Mouse (Mus musculus) lung, embryonic 16.5 days (tissue): ENCODE measurements around the gene Inha. TPM values are rescaled to one million over a fixed set of nuclear protein-coding genes. Genes with fewer than 3 reads are reported as not detected.
A peak's percentile ranks its signal among the peaks of the same experiment; 100 is the strongest.

ENCODE experiments used
- ATAC-seq: fragments of 200-750 bp; cut with Nextera tagmentation; 2 replicates; pipeline ENCODE4 v1.8.0; 2017; ENCODE audit warnings: low read depth, mild to moderate bottlenecking, moderate library complexity
- H3K27ac ChIP-seq: fragments of 300-500 bp; sonication (generic); 2 replicates; pipeline ENCODE4 v1.5.1; 2014; ENCODE audit warnings: mild to moderate bottlenecking, control low read depth, low read length
- H3K27me3 ChIP-seq: fragments of 300-500 bp; sonication (generic); 2 replicates; pipeline ENCODE4 v1.6.1; 2014; ENCODE audit warnings: low read depth, low read length, mixed read lengths; ENCODE audit not compliant: control insufficient read depth, insufficient read depth
- H3K36me3 ChIP-seq: fragments of 300-500 bp; sonication (generic); 2 replicates; pipeline ENCODE4 v1.6.1; 2014; ENCODE audit warnings: low read length; ENCODE audit not compliant: control insufficient read depth, insufficient read depth
- H3K4me1 ChIP-seq: fragments of 300-500 bp; sonication (generic); replicated peaks from 2 replicates; pipeline ENCODE4 v1.6.1; 2014; ENCODE audit warnings: low read length, mixed read lengths; ENCODE audit not compliant: control insufficient read depth, insufficient read depth
- H3K4me2 ChIP-seq: fragments of 300-500 bp; sonication (generic); 2 replicates; pipeline ENCODE4 v1.6.1; 2014; ENCODE audit warnings: low read depth, low read length, control low read depth
- H3K4me3 ChIP-seq: fragments of 300-500 bp; sonication (generic); 2 replicates; pipeline ENCODE4 v1.5.1; 2014; ENCODE audit warnings: mild to moderate bottlenecking, low read length, control low read depth
- H3K9ac ChIP-seq: fragments of 300-500 bp; sonication (generic); 2 replicates; pipeline ENCODE4 v1.6.1; 2014; ENCODE audit warnings: low read length, control low read depth
- H3K9me3 ChIP-seq: fragments of 300-500 bp; sonication (generic); 2 replicates; pipeline ENCODE4 v1.6.1; 2016; ENCODE audit warnings: low read length; ENCODE audit not compliant: control insufficient read depth
- WGBS: fragments of 180-500 bp; shearing (Covaris S2); extraction: QIAGEN DNeasy Blood & Tissue Kit; methylation state at CpG from one replicate; pipeline ENCODE4 v1.1.7; 2014; 5-methylcytosine and 5-hydroxymethylcytosine counted together
- polyA plus RNA-seq: library from polyadenylated mRNA; unstranded; fragments of >200 nt; fragmentation: Nextera tagmentation; extraction: Ambion mirVana; gene quantifications from 2 replicates; pipeline ENCODE4 v1.2.1, GENCODE M21; 2015

Inha gene
- polyA plus RNA-seq, 1 experiment from 2014 or later, result 3.8 TPM

- Histone ChIP-seq H3K27ac (no peak overlapping the region), H3K9ac (no peak overlapping the region), H3K36me3 (no peaks in the 10 kb centered on the region), H3K4me1 (no peaks in the 10 kb centered on the region; the same call in none of the 2 replicates), H3K4me2 (no peak overlapping the region), H3K4me3 (no peak overlapping the region), H3K9me3 (no peaks in the 10 kb centered on the region), H3K27me3 (no peaks in the 10 kb centered on the region)
- ATAC-seq, result no peak
- 47% methylated on average over 4 of the region's 4 CpGs for WGBS
Observed at GRCm38 (mm10) chr1:75511437-75512210, 4.7 kb downstream of the Inha start.

- no peaks in the 10 kb centered on the region; the same call in none of the 2 replicates for H3K4me1 ChIP-seq
- H3K27me3 ChIP-seq, result no peaks in the 10 kb centered on the region
- H3K4me2 ChIP-seq, result no peak overlapping the region
- no peak for ATAC-seq
- H3K9ac ChIP-seq, result no peak overlapping the region
- no peak overlapping the region for H3K4me3 ChIP-seq
- no peaks in the 10 kb centered on the region for H3K9me3 ChIP-seq
- H3K27ac ChIP-seq, result no peak overlapping the region
- 87% methylated on average over 3 of the region's 3 CpGs for WGBS
- H3K36me3 ChIP-seq, result no peaks in the 10 kb centered on the region
Observed at GRCm38 (mm10) chr1:75512550-75512949, 5.7 kb downstream of the Inha start.

GRCm38 (mm10) chr1:75516703-75517380 lies 10.0 kb downstream of the Inha start:
- ATAC-seq, result no peak
- Histone ChIP-seq H3K36me3 (no peaks in the 10 kb centered on the region), H3K9me3 (no peaks in the 10 kb centered on the region), H3K4me1 (peaks cover 13% of the 10 kb centered on the region), H3K27me3 (no peaks in the 10 kb centered on the region), H3K4me2 (no peak overlapping the region), H3K27ac (no peak overlapping the region), H3K4me3 (no peak overlapping the region), H3K9ac (no peak overlapping the region)
- WGBS, result 54% methylated on average over 15 of the region's 15 CpGs

- 36% methylated on average over 3 of the region's 4 CpGs for WGBS
- ATAC-seq, result no peak
- Histone ChIP-seq H3K4me1 (peaks cover 13% of the 10 kb centered on the region), H3K9ac (no peak overlapping the region), H3K9me3 (no peaks in the 10 kb centered on the region), H3K4me2 (no peak overlapping the region), H3K4me3 (no peak overlapping the region), H3K27me3 (no peaks in the 10 kb centered on the region), H3K36me3 (no peaks in the 10 kb centered on the region), H3K27ac (peak overlapping the region; percentile 21)
Observed at GRCm38 (mm10) chr1:75517984-75518383, 11.1 kb downstream of the Inha start.

- peak overlapping the region; percentile 21 for H3K27ac ChIP-seq
- no peak overlapping the region for H3K4me2 ChIP-seq
- H3K27me3 ChIP-seq, result no peaks in the 10 kb centered on the region
- no peak for ATAC-seq
- H3K36me3 ChIP-seq, result no peaks in the 10 kb centered on the region
- WGBS, result 90% methylated on average over 4 of the region's 4 CpGs
- H3K4me3 ChIP-seq, result no peak overlapping the region
- no peak overlapping the region for H3K9ac ChIP-seq
- peaks cover 13% of the 10 kb centered on the region for H3K4me1 ChIP-seq
- no peaks in the 10 kb centered on the region for H3K9me3 ChIP-seq
Observed at GRCm38 (mm10) chr1:75518427-75518826, 11.6 kb downstream of the Inha start.

- H3K4me2 ChIP-seq, result no peak overlapping the region
- no peak overlapping the region for H3K4me3 ChIP-seq
- no peaks in the 10 kb centered on the region for H3K9me3 ChIP-seq
- H3K36me3 ChIP-seq, result no peaks in the 10 kb centered on the region
- ATAC-seq, result 0 out of 2 replicates have a peak, but pooled peaks have one; percentile 26
- H3K9ac ChIP-seq, result peak overlapping the region; percentile 9; the same call in 1 of the 2 replicates
- WGBS, result 22% methylated on average over 5 of the region's 5 CpGs
- H3K27me3 ChIP-seq, result no peaks in the 10 kb centered on the region
- H3K27ac ChIP-seq, result peak overlapping the region; percentile 62
- peaks cover 13% of the 10 kb centered on the region for H3K4me1 ChIP-seq
Observed at GRCm38 (mm10) chr1:75519576-75519975, 12.7 kb downstream of the Inha start.

GRCm38 (mm10) chr1:75521321-75522031 lies 14.6 kb downstream of the Inha start, which contains the start of gene Stk11ip:
Gene Stk11ip (plus strand): TSS chr1:75521529.
- Histone ChIP-seq H3K27me3 (no peaks in the 10 kb centered on the region), H3K36me3 (no peaks in the 10 kb centered on the region), H3K4me2 (peak within 1 kb of the TSS; percentile 74), H3K4me1 (peaks cover 13% of the 10 kb centered on the region), H3K9me3 (no peaks in the 10 kb centered on the region), H3K27ac (peak within 1 kb of the TSS; percentile 98), H3K4me3 (peak within 1 kb of the TSS; percentile 68), H3K9ac (peak within 1 kb of the TSS; percentile 70)
- under 1% methylated on average over 46 of the region's 46 CpGs for WGBS
- peak; percentile 98 for ATAC-seq

GRCm38 (mm10) chr1:75524679-75525078 lies 17.8 kb downstream of the Inha start:
- Histone ChIP-seq H3K9me3 (no peaks in the 10 kb centered on the region), H3K4me3 (no peak overlapping the region), H3K27ac (no peak overlapping the region), H3K4me1 (peaks cover 6% of the 10 kb centered on the region; the same call in 1 of the 2 replicates), H3K4me2 (no peak overlapping the region), H3K9ac (no peak overlapping the region), H3K27me3 (no peaks in the 10 kb centered on the region), H3K36me3 (peaks cover 3% of the 10 kb centered on the region; the same call in 1 of the 2 replicates)
- 83% methylated on average over 7 of the region's 7 CpGs for WGBS
- ATAC-seq, result no peak

GRCm38 (mm10) chr1:75530546-75530945 lies 23.7 kb downstream of the Inha start:
- Histone ChIP-seq H3K4me2 (no peak overlapping the region), H3K36me3 (peaks cover 16% of the 10 kb centered on the region), H3K9me3 (no peaks in the 10 kb centered on the region), H3K27me3 (no peaks in the 10 kb centered on the region), H3K9ac (no peak overlapping the region), H3K4me3 (no peak overlapping the region), H3K27ac (no peak overlapping the region), H3K4me1 (no peaks in the 10 kb centered on the region)
- WGBS, result 62% methylated on average over 4 of the region's 4 CpGs
- ATAC-seq, result 0 out of 2 replicates have a peak, but pooled peaks have one; percentile 36
